Mouse (Mus musculus): ENCODE measurements around the gene Tspan14. TPM values are rescaled to one million over a fixed set of nuclear protein-coding genes. Genes with fewer than 3 reads are reported as not detected.

Tspan14 gene
- total RNA-seq, 2 experiments from 2014 or later = 11.5 to 12.1 TPM

GRCm38 (mm10) chr14:40955596-40956251 is 10.9 kb downstream of the Tspan14 start:
- intact Hi-C loops (cut with DNase I) = no loop called here
- no peak for DNase-seq

GRCm38 (mm10) chr14:40955146-40955545 is 11.5 kb downstream of the Tspan14 start:
- intact Hi-C loops (cut with DNase I) = no loop called here
- DNase-seq = no peak

GRCm38 (mm10) chr14:40953381-40953780 is 13.2 kb downstream of the Tspan14 start:
- DNase-seq = no peak
- intact Hi-C loops (cut with DNase I) = no loop called here

- DNase-seq = no peak
- intact Hi-C loops (cut with DNase I) = no loop called here
Observed at GRCm38 (mm10) chr14:40952715-40953114, 13.9 kb downstream of the Tspan14 start.

GRCm38 (mm10) chr14:40952301-40952700 is 14.3 kb downstream of the Tspan14 start:
- DNase-seq = no peak
- intact Hi-C loops (cut with DNase I) = no loop called here

GRCm38 (mm10) chr14:40949730-40950614 is 16.6 kb downstream of the Tspan14 start:
- intact Hi-C loops (cut with DNase I) = no loop called here
- DNase-seq = no peak

- intact Hi-C loops (cut with DNase I) = no loop called here
- DNase-seq = no peak
Observed at GRCm38 (mm10) chr14:40949047-40949446, 17.6 kb downstream of the Tspan14 start.

GRCm38 (mm10) chr14:40948522-40948921 is 18.1 kb downstream of the Tspan14 start:
- no peak for DNase-seq
- intact Hi-C loops (cut with DNase I) = no loop called here

- intact Hi-C loops (cut with DNase I) = no loop called here
- no peak for DNase-seq
Observed at GRCm38 (mm10) chr14:40947431-40948394, 18.9 kb downstream of the Tspan14 start.

- DNase-seq = no peak
- intact Hi-C loops (cut with DNase I) = no loop called here
Observed at GRCm38 (mm10) chr14:40943802-40944201, 22.8 kb downstream of the Tspan14 start.

- DNase-seq = no peak
- intact Hi-C loops (cut with DNase I) = no loop called here
Observed at GRCm38 (mm10) chr14:40942429-40942828, 24.2 kb downstream of the Tspan14 start.

GRCm38 (mm10) chr14:40938380-40938987 is 28.1 kb downstream of the Tspan14 start:
- no peak for DNase-seq
- intact Hi-C loops (cut with DNase I) = no loop called here

- DNase-seq = no peak
- intact Hi-C loops (cut with DNase I) = no loop called here
Observed at GRCm38 (mm10) chr14:40937052-40937451, 29.6 kb downstream of the Tspan14 start.

GRCm38 (mm10) chr14:40935481-40935880 is 31.1 kb downstream of the Tspan14 start:
- intact Hi-C loops (cut with DNase I) = no loop called here

GRCm38 (mm10) chr14:40935054-40935453 is 31.6 kb downstream of the Tspan14 start:
- DNase-seq = no peak
- intact Hi-C loops (cut with DNase I) = no loop called here

More at GRCm38 (mm10) chr14:40935481-40935880, 31.1 kb downstream of the Tspan14 start:
- no peak for DNase-seq

- no peak for DNase-seq
- intact Hi-C loops (cut with DNase I) = no loop called here
Observed at GRCm38 (mm10) chr14:40933328-40933727, 33.3 kb downstream of the Tspan14 start.

- intact Hi-C loops (cut with DNase I) = no loop called here
- no peak for DNase-seq
Observed at GRCm38 (mm10) chr14:40932225-40932624, 34.4 kb downstream of the Tspan14 start.

- intact Hi-C loops (cut with DNase I) = no loop called here
- no peak for DNase-seq
Observed at GRCm38 (mm10) chr14:40931115-40931829, 35.3 kb downstream of the Tspan14 start.

- intact Hi-C loops (cut with DNase I) = no loop called here
- no peak for DNase-seq
Observed at GRCm38 (mm10) chr14:40929943-40930342, 36.7 kb downstream of the Tspan14 start.

- intact Hi-C loops (cut with DNase I) = no loop called here
- no peak for DNase-seq
Observed at GRCm38 (mm10) chr14:40928897-40929296, 37.7 kb downstream of the Tspan14 start.
